Mouse (Mus musculus): ENCODE measurements around the gene Srgn. TPM values are rescaled to one million over a fixed set of nuclear protein-coding genes. Genes with fewer than 3 reads are reported as not detected.

Srgn gene
- 3.9 and 4.3 TPM in 2 replicates for polyA plus RNA-seq (2014; fragmentation: Nextera tagmentation; extraction: Ambion mirVana)

- ATAC-seq (ENCODE audit: insufficient number of reproducible peaks, low FRiP score, low TSS enrichment, low read depth) = no peak
- H3K9ac ChIP-seq (ENCODE audit: low read length) = no peak within 1 kb of the TSS
- no peaks in the 10 kb centered on the region for H3K27me3 ChIP-seq (ENCODE audit: control insufficient read depth, insufficient read depth, low read length)
- no peak within 1 kb of the TSS for H3K4me2 ChIP-seq (ENCODE audit: low read depth, severe bottlenecking)
- H3K36me3 ChIP-seq (ENCODE audit: control insufficient read depth, insufficient read depth, low read length) = no peaks in the 10 kb centered on the region
- no peaks in the 10 kb centered on the region for H3K9me3 ChIP-seq (ENCODE audit: control insufficient read depth, low read length)
- DNase-seq (ENCODE audit: low spot score) = no peak
- H3K27ac ChIP-seq (replicated peaks; ENCODE audit: low read depth, low read length) = no peak within 1 kb of the TSS
- no peaks in the 10 kb centered on the region for H3K4me1 ChIP-seq (ENCODE audit: control insufficient read depth, insufficient read depth, low read length)
- H3K4me3 ChIP-seq (ENCODE audit: low read depth, low read length) = no peak within 1 kb of the TSS
- 88% methylated on average over 14 of the region's 14 CpGs for WGBS
Observed at GRCm38 (mm10) chr10:62527351-62527750, at the start of gene Srgn. Gene Srgn, minus strand, starts transcription at chr10:62527451.

- Histone ChIP-seq H3K9ac (ENCODE audit: low read length) (no peak overlapping the region), H3K27me3 (ENCODE audit: control insufficient read depth, insufficient read depth, low read length) (no peaks in the 10 kb centered on the region), H3K36me3 (ENCODE audit: control insufficient read depth, insufficient read depth, low read length) (peaks cover 6% of the 10 kb centered on the region), H3K4me1 (ENCODE audit: control insufficient read depth, insufficient read depth, low read length) (peaks cover 3% of the 10 kb centered on the region; the same call in 1 of the 2 replicates), H3K4me3 (ENCODE audit: low read depth, low read length) (no peak overlapping the region), H3K27ac (replicated peaks; ENCODE audit: low read depth, low read length) (no peak overlapping the region), H3K9me3 (ENCODE audit: control insufficient read depth, low read length) (no peaks in the 10 kb centered on the region), H3K4me2 (ENCODE audit: low read depth, severe bottlenecking) (no peak overlapping the region)
- DNase-seq (ENCODE audit: low spot score) = no peak
- ATAC-seq (ENCODE audit: insufficient number of reproducible peaks, low FRiP score, low TSS enrichment, low read depth) = no peak
- 97% methylated on average over 13 of the region's 13 CpGs for WGBS
Observed at GRCm38 (mm10) chr10:62575001-62575400, 47.8 kb upstream of the Srgn start.

- no peak overlapping the region for H3K4me2 ChIP-seq (ENCODE audit: low read depth, severe bottlenecking)
- DNase-seq (ENCODE audit: low spot score) = no peak
- H3K9me3 ChIP-seq (ENCODE audit: control insufficient read depth, low read length) = no peaks in the 10 kb centered on the region
- no peak overlapping the region for H3K4me3 ChIP-seq (ENCODE audit: low read depth, low read length)
- H3K9ac ChIP-seq (ENCODE audit: low read length) = no peak overlapping the region
- no peak overlapping the region for H3K27ac ChIP-seq (replicated peaks; ENCODE audit: low read depth, low read length)
- H3K36me3 ChIP-seq (ENCODE audit: control insufficient read depth, insufficient read depth, low read length) = peaks cover 22% of the 10 kb centered on the region
- ATAC-seq (ENCODE audit: insufficient number of reproducible peaks, low FRiP score, low TSS enrichment, low read depth) = no peak
- WGBS = 95% methylated on average over 7 of the region's 7 CpGs
- no peaks in the 10 kb centered on the region for H3K4me1 ChIP-seq (ENCODE audit: control insufficient read depth, insufficient read depth, low read length)
- H3K27me3 ChIP-seq (ENCODE audit: control insufficient read depth, insufficient read depth, low read length) = no peaks in the 10 kb centered on the region
Observed at GRCm38 (mm10) chr10:62570126-62570871, 43.0 kb upstream of the Srgn start.

- H3K9me3 ChIP-seq (ENCODE audit: control insufficient read depth, low read length) = no peaks in the 10 kb centered on the region
- H3K36me3 ChIP-seq (ENCODE audit: control insufficient read depth, insufficient read depth, low read length) = peaks cover 26% of the 10 kb centered on the region
- H3K9ac ChIP-seq (ENCODE audit: low read length) = no peak overlapping the region
- no peaks in the 10 kb centered on the region for H3K4me1 ChIP-seq (ENCODE audit: control insufficient read depth, insufficient read depth, low read length)
- no peak overlapping the region for H3K4me2 ChIP-seq (ENCODE audit: low read depth, severe bottlenecking)
- H3K4me3 ChIP-seq (ENCODE audit: low read depth, low read length) = no peak overlapping the region
- H3K27me3 ChIP-seq (ENCODE audit: control insufficient read depth, insufficient read depth, low read length) = no peaks in the 10 kb centered on the region
- WGBS = 94% methylated on average over 4 of the region's 4 CpGs
- DNase-seq (ENCODE audit: low spot score) = no peak
- H3K27ac ChIP-seq (replicated peaks; ENCODE audit: low read depth, low read length) = no peak overlapping the region
- ATAC-seq (ENCODE audit: insufficient number of reproducible peaks, low FRiP score, low TSS enrichment, low read depth) = no peak
Observed at GRCm38 (mm10) chr10:62568861-62569260, 41.6 kb upstream of the Srgn start.

GRCm38 (mm10) chr10:62557736-62558135, 30.5 kb upstream of the Srgn start:
- Histone ChIP-seq H3K4me1 (ENCODE audit: control insufficient read depth, insufficient read depth, low read length) (no peaks in the 10 kb centered on the region), H3K9ac (ENCODE audit: low read length) (no peak overlapping the region), H3K36me3 (ENCODE audit: control insufficient read depth, insufficient read depth, low read length) (peaks cover 15% of the 10 kb centered on the region), H3K27me3 (ENCODE audit: control insufficient read depth, insufficient read depth, low read length) (no peaks in the 10 kb centered on the region), H3K4me3 (ENCODE audit: low read depth, low read length) (no peak overlapping the region), H3K9me3 (ENCODE audit: control insufficient read depth, low read length) (no peaks in the 10 kb centered on the region), H3K4me2 (ENCODE audit: low read depth, severe bottlenecking) (no peak overlapping the region), H3K27ac (replicated peaks; ENCODE audit: low read depth, low read length) (no peak overlapping the region)
- WGBS = 90% methylated on average over 1 of the region's 1 CpGs
- DNase-seq (ENCODE audit: low spot score) = no peak
- ATAC-seq (ENCODE audit: insufficient number of reproducible peaks, low FRiP score, low TSS enrichment, low read depth) = no peak

GRCm38 (mm10) chr10:62556558-62556901, 29.3 kb upstream of the Srgn start:
- Histone ChIP-seq H3K27ac (replicated peaks; ENCODE audit: low read depth, low read length) (no peak overlapping the region), H3K9ac (ENCODE audit: low read length) (no peak overlapping the region), H3K9me3 (ENCODE audit: control insufficient read depth, low read length) (no peaks in the 10 kb centered on the region), H3K4me2 (ENCODE audit: low read depth, severe bottlenecking) (no peak overlapping the region), H3K4me1 (ENCODE audit: control insufficient read depth, insufficient read depth, low read length) (no peaks in the 10 kb centered on the region), H3K36me3 (ENCODE audit: control insufficient read depth, insufficient read depth, low read length) (peaks cover 11% of the 10 kb centered on the region), H3K27me3 (ENCODE audit: control insufficient read depth, insufficient read depth, low read length) (no peaks in the 10 kb centered on the region), H3K4me3 (ENCODE audit: low read depth, low read length) (no peak overlapping the region)
- DNase-seq (ENCODE audit: low spot score) = no peak
- WGBS = 88% methylated on average over 6 of the region's 6 CpGs
- no peak for ATAC-seq (ENCODE audit: insufficient number of reproducible peaks, low FRiP score, low TSS enrichment, low read depth)

GRCm38 (mm10) chr10:62555705-62556557, 28.7 kb upstream of the Srgn start:
- Histone ChIP-seq H3K27me3 (ENCODE audit: control insufficient read depth, insufficient read depth, low read length) (no peaks in the 10 kb centered on the region), H3K4me3 (ENCODE audit: low read depth, low read length) (no peak overlapping the region), H3K27ac (replicated peaks; ENCODE audit: low read depth, low read length) (no peak overlapping the region), H3K4me1 (ENCODE audit: control insufficient read depth, insufficient read depth, low read length) (no peaks in the 10 kb centered on the region), H3K4me2 (ENCODE audit: low read depth, severe bottlenecking) (no peak overlapping the region), H3K9ac (ENCODE audit: low read length) (no peak overlapping the region), H3K9me3 (ENCODE audit: control insufficient read depth, low read length) (no peaks in the 10 kb centered on the region), H3K36me3 (ENCODE audit: control insufficient read depth, insufficient read depth, low read length) (peaks cover 11% of the 10 kb centered on the region)
- 77% methylated on average over 11 of the region's 11 CpGs for WGBS
- ATAC-seq (ENCODE audit: insufficient number of reproducible peaks, low FRiP score, low TSS enrichment, low read depth) (no peak), DNase-seq (ENCODE audit: low spot score) (no peak)

GRCm38 (mm10) chr10:62553611-62554091, 26.4 kb upstream of the Srgn start:
- Histone ChIP-seq H3K27ac (replicated peaks; ENCODE audit: low read depth, low read length) (no peak overlapping the region), H3K36me3 (ENCODE audit: control insufficient read depth, insufficient read depth, low read length) (no peaks in the 10 kb centered on the region), H3K9me3 (ENCODE audit: control insufficient read depth, low read length) (no peaks in the 10 kb centered on the region), H3K4me2 (ENCODE audit: low read depth, severe bottlenecking) (no peak overlapping the region), H3K9ac (ENCODE audit: low read length) (no peak overlapping the region), H3K4me3 (ENCODE audit: low read depth, low read length) (no peak overlapping the region), H3K4me1 (ENCODE audit: control insufficient read depth, insufficient read depth, low read length) (no peaks in the 10 kb centered on the region), H3K27me3 (ENCODE audit: control insufficient read depth, insufficient read depth, low read length) (no peaks in the 10 kb centered on the region)
- 84% methylated on average over 12 of the region's 12 CpGs for WGBS
- no peak for ATAC-seq (ENCODE audit: insufficient number of reproducible peaks, low FRiP score, low TSS enrichment, low read depth)
- no peak for DNase-seq (ENCODE audit: low spot score)
